Mouse (Mus musculus) E14TG2a.4 (cell line): ENCODE measurements around the gene Pex16.

ENCODE experiments used
- CTCF ChIP-seq: conservative IDR thresholded peaks from 2 replicates; pipeline ENCODE4 v1.5.1; 2014; ENCODE audit warnings: low read length
- NANOG ChIP-seq: IDR thresholded peaks from 2 replicates; pipeline ENCODE4 v1.6.1; 2014; ENCODE audit warnings: borderline replicate concordance, low read length, mixed read lengths
- POU5F1 ChIP-seq: IDR thresholded peaks from 2 replicates; pipeline ENCODE4 v1.6.1; 2014; ENCODE audit warnings: low read length, borderline replicate concordance

DNA sequence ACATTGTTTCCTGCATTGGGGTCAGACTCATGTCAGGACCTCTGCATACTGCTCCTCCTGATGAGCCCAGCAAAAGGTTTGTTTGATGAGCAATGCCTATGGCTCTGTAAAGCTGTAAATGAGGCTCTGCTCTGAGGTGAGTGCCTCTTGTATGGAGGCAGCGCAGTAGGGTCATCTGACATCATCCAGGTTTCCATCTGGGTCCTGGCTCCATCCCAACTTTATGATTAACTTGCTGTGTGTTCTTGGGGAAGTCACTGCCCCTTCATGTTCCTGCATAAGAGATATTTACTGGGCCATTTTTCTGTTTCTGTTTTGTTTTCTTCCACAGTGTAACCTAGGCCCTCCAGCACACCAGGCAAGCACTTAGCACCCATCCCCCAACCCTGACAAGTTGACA lies 23.0 kb downstream of the Pex16 start:
- TF ChIP-seq CTCF (no peak), NANOG (no peak), POU5F1 (no peak)
